Mouse (Mus musculus): ENCODE data around the gene Pir.
A peak's percentile ranks its signal among the peaks of the same experiment; 100 is the strongest.

Gene Pir

DNA sequence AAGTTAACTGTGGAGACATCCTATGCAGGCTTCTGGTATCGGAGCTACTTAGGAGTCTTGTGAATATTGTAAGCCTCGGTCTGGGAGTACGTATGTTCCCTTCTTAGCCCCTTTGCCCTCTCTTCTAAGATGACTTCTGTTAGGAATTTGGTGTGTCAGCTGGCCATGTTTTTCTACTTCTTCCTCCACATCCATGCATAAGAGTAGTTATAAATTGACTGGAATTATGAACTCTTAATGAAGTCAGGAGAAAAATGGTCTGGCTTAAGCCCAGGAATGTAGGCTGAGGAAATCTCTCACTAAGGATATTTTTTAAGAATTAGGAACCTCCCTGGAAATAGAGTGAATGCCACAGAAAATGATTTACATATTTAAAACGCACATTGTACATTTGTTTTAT lies 69.4 kb downstream of the Pir start:
- DNase-seq (ENCODE audit: low read depth) = no peak

GRCm38 (mm10) chrX:164345359-164345938 lies 76.3 kb downstream of the Pir start:
- DNase-seq (ENCODE audit: low read depth) = peak; percentile 27

DNA sequence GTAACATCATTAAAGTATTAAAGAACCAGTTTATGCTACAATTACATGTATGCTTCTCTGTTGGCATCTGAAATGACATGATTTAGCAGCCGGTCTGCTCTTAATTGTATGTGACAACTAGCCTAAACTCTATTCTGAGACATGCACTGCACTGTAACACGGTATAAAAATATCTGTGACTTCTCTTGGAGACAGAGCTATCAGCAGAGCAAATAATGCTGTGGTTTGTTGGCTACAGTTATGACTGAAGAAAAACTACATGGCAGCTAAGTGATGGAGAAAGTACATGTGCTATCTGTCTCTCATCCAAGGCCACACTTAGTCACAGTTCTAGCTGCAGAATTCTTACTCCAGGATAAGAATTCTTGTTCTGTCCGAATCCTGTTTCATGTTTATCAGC lies 79.8 kb downstream of the Pir start:
- no peak for DNase-seq (ENCODE audit: low read depth)

GRCm38 (mm10) chrX:164365153-164365865 lies 96.1 kb downstream of the Pir start:
- DNase-seq (ENCODE audit: low read depth) = peak; percentile 57

DNA sequence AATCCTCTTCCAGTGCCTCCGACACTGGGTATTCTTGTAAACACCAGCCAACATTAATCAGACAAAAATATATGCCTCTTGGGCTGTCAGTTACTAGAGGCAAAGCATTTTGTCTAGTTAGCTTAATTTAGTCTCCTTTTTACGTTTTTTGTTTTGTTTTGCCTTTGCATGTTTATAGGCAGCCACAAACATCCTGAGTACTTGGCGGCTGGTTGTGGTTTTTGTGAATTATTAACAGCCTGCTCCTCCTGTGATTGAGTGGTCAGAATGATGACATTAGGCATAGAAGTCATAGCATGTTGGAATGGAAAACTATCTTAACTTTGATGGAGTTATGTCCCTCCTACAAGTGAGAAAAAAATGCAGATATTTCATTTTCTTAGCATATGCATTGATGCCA lies 101.4 kb downstream of the Pir start:
- DNase-seq (ENCODE audit: low read depth) = no peak

- peak; percentile 92 for DNase-seq (ENCODE audit: low read depth)
Measured at GRCm38 (mm10) chrX:164373081-164373480, 103.9 kb downstream of the Pir start, which contains the start of gene Vegfd. Gene Vegfd (plus strand): TSS chrX:164373378.

- peak; percentile 74 for DNase-seq (ENCODE audit: low read depth)
Measured at GRCm38 (mm10) chrX:164374586-164374985, 105.4 kb downstream of the Pir start.

- DNase-seq (ENCODE audit: low read depth) = peak; percentile 74
Measured at GRCm38 (mm10) chrX:164379721-164380120, 110.5 kb downstream of the Pir start.

GRCm38 (mm10) chrX:164381618-164382408 lies 112.6 kb downstream of the Pir start:
- peak; percentile 94 for DNase-seq (ENCODE audit: low read depth)

GRCm38 (mm10) chrX:164394091-164394490 lies 124.9 kb downstream of the Pir start:
- peak; percentile 68 for DNase-seq (ENCODE audit: low read depth)

DNA sequence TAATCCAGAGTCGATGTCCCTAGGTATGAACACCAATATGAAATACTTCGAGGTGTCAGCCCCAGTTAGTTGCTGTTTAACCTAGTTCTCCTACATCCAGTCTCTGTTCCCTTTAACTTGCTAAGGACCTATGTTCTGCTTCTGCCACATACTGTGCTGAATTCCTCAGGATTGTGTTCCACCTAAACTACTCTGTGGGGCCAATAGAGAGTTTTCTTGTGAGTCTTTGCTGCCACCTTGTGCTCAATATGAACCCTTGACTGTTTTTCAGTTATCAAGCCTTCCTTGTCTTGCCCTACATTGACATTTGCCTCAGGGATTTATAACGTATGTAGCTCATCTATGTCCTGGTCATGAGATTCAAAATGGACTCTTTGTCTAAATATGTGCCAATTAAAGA lies 129.3 kb downstream of the Pir start:
- DNase-seq (ENCODE audit: low read depth) = peak; percentile 67

DNA sequence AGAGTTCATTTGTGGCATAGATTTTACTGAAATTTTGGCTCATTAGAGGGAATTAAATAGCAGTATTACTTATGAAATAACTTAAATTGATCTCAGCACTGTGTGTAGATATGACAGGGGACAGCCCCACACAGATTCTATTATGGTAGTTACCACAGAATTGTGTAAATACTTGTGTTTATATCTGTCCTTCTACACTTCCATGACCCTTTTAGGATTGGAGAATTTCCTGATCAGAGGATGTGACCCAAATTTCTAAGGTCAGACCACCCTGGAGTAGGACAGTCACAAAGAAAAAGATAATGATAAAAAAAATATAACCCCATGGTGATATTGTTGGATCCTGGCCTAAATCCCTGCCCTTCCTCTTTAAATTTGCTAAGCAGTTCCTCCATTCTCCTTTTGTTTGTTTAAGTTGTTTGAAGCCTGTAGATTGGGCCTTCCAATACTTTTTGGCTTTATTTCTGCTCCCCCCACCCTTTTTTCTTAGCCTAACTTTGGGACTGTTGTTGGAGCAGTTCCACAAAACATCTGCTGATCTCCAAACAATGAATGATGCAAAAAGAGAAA lies 136.0 kb downstream of the Pir start:
- no peak for DNase-seq (ENCODE audit: low read depth)

DNA sequence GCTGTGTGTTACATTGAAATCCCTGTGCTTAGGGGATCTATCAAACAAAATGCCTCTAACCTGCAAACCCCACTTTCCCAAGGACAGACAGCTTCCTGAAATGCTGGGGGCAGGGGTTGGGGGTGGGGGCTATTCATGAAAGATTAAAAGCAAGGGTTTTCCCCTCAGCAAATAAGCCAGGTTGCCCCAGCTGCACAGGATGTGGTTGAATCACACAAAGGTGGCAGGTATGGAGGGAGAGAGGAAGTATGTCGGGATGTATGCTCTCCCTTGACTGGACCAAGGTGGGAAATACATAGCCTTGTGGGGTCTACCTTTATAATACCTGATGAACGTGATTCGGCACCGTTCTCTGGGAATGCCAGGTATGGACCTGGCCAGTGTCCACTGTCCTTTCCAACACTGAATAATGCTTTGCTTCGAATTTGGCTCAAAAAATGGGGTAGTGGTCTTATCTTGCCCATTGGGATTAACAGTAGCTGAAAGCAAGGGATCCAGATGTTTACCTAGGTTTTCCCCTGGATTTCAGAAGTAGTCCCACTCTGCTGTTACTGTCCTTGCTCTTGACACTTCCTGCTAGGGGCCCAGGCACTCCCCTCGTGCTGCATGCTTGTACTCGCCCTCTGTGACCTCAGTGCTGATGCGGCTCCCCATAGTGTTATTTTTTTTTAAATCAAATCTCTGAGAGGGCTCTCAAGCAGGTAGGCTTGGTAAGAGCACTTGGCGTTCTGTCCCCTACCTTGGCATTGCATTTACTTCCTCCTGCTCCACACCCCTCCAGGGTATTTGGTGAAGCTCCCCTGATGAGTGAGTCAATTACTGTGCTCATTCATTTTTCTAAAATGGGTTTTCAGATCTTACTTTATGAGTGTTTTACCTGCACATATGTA lies 137.2 kb downstream of the Pir start:
- no peak for DNase-seq (ENCODE audit: low read depth)

DNA sequence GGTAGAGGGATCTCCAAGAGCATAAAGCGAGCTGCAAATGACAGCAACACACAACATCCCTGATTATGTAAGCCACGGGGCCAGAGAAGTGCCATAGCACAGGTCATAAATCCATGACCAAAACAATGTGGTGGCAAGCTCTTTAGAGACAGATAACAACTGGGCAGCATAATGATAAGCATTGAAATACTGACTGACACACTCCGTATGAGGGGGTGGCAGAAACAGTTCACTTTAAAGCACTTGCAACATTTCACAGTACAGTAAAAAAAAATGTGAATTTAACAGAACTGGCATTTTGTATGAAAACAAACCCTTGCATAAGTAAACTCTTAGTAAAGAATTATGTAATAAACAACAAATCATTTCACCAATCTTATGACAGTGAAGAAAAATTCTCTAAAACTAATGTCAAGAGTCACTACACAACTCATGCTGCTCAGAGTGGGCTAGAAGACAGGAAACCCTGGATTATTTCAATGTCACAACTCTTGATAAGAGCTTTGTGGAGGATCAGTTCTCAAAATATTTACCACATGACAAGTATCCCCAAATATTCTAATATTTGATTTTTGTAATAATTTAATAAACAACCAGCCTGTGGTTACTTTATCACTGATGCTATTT lies 139.2 kb downstream of the Pir start:
- DNase-seq (ENCODE audit: low read depth) = no peak

- no peak for DNase-seq (ENCODE audit: low read depth)
Measured at GRCm38 (mm10) chrX:164410562-164410961, 141.4 kb downstream of the Pir start.

DNA sequence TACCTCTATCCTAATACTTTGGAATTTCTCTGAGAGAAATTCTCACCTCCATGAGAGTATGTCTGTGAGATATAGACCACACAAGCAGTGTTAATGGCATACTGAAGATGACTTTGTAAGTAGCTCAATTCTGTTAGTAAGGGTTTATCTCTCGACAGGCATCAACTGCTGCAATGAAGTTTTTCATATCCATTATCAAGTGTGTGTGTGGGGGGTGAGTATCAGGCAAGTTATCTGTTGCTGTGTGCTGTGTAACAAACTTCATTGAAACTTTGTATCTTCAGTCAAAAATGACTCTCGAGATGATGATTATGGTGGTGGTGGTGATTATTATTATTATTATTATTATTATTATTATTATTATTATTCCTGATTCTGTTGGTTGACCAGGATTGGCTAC lies 147.6 kb downstream of the Pir start:
- no peak for DNase-seq (ENCODE audit: low read depth)

GRCm38 (mm10) chrX:164418008-164418407 lies 148.8 kb downstream of the Pir start:
- DNase-seq (ENCODE audit: low read depth) = no peak

- peak; percentile 95 for DNase-seq (ENCODE audit: low read depth)
Measured at GRCm38 (mm10) chrX:164419471-164419939, 150.3 kb downstream of the Pir start, which contains the start of gene Piga. Gene Piga (plus strand): TSS chrX:164419787.

GRCm38 (mm10) chrX:164419955-164420354 lies 150.8 kb downstream of the Pir start:
- no peak for DNase-seq (ENCODE audit: low read depth)

GRCm38 (mm10) chrX:164420518-164420917 lies 151.3 kb downstream of the Pir start:
- DNase-seq (ENCODE audit: low read depth) = no peak
